Mouse (Mus musculus) olfactory bulb, adult 2 months (tissue): ENCODE data around the gene Dtnb.

Source experiments
- CTCF ChIP-seq: fragments of 200-500 bp; IDR thresholded peaks from 2 replicates; pipeline ENCODE4 v1.5.1; 2012; ENCODE audit warnings: low read depth, mild to moderate bottlenecking, low read length, moderate library complexity; ENCODE audit not compliant: insufficient read depth
- POLR2A ChIP-seq: fragments of 200-500 bp; IDR thresholded peaks from 2 replicates; pipeline ENCODE4 v1.6.1; 2012; ENCODE audit warnings: mild to moderate bottlenecking, low read depth, low read length, moderate library complexity; ENCODE audit not compliant: insufficient read depth

GRCm38 (mm10) chr12:3540871-3541270, 31.3 kb upstream of the Dtnb start:
- TF ChIP-seq CTCF (no peak), POLR2A (no peak)
